Mouse (Mus musculus) heart, embryonic 14.5 days (tissue): ENCODE measurements around the gene Col24a1. TPM values are rescaled to one million over a fixed set of nuclear protein-coding genes. Genes with fewer than 3 reads are reported as not detected.

Experiments used
- ATAC-seq: fragments of 200-750 bp; cut with Nextera tagmentation; 2 replicates; pipeline ENCODE4 v1.8.0; 2017; ENCODE audit warnings: low read depth, moderate TSS enrichment; ENCODE audit not compliant: insufficient number of reproducible peaks, insufficient read depth, low FRiP score
- H3K27ac ChIP-seq, 2 experiments: fragments of 200-500 bp in 1 of 2; fragments of 300-500 bp in 1 of 2; sonication (generic) in 1 of 2; replicated peaks in 1 of 2; 2 replicates each; pipeline ENCODE4 v1.5.1; 2012 to 2014; ENCODE audit warnings: low read depth in 2 of 2, low read length in 2 of 2, control low read depth in 1 of 2, mild to moderate bottlenecking in 1 of 2, mixed read lengths in 1 of 2; ENCODE audit not compliant: control insufficient read depth in 1 of 2, insufficient read depth in 1 of 2
- H3K27me3 ChIP-seq: fragments of 300-500 bp; sonication (generic); 2 replicates; pipeline ENCODE4 v1.6.1; 2014; ENCODE audit warnings: mild to moderate bottlenecking, low read length, control low read depth; ENCODE audit not compliant: control insufficient read depth, insufficient read depth
- H3K36me3 ChIP-seq: fragments of 300-500 bp; sonication (generic); 2 replicates; pipeline ENCODE4 v1.6.1; 2014; ENCODE audit warnings: mild to moderate bottlenecking, control low read depth, low read length, mixed read lengths; ENCODE audit not compliant: control insufficient read depth, insufficient read depth
- H3K4me1 ChIP-seq, 2 experiments: fragments of 200-500 bp in 1 of 2; fragments of 300-500 bp in 1 of 2; sonication (generic) in 1 of 2; 2 replicates each; pipeline ENCODE4 v1.6.1; 2012 to 2014; ENCODE audit warnings: low read length in 2 of 2, control low read depth in 1 of 2, mixed read lengths in 1 of 2; ENCODE audit not compliant: control insufficient read depth in 2 of 2, insufficient read depth in 2 of 2
- H3K4me2 ChIP-seq: fragments of 300-500 bp; sonication (generic); 2 replicates; pipeline ENCODE4 v1.6.1; 2014; ENCODE audit warnings: mild to moderate bottlenecking, low read length
- H3K4me3 ChIP-seq, 2 experiments: fragments of 200-500 bp in 1 of 2; fragments of 300-500 bp in 1 of 2; sonication (generic) in 1 of 2; 2 replicates each; pipeline ENCODE4 v1.5.1; 2012 to 2014; ENCODE audit warnings: low read length in 2 of 2, mild to moderate bottlenecking in 2 of 2, control low read depth in 1 of 2, low read depth in 1 of 2, moderate library complexity in 1 of 2; ENCODE audit not compliant: control insufficient read depth in 1 of 2, insufficient read depth in 1 of 2
- H3K9ac ChIP-seq: fragments of 300-500 bp; sonication (generic); 2 replicates; pipeline ENCODE4 v1.6.1; 2014; ENCODE audit warnings: mild to moderate bottlenecking, low read length
- H3K9me3 ChIP-seq: fragments of 300-500 bp; sonication (generic); 2 replicates; pipeline ENCODE4 v1.6.1; 2016; ENCODE audit warnings: low read length, control low read depth; ENCODE audit not compliant: control insufficient read depth
- WGBS: fragments of 180-500 bp; shearing (Covaris S2); extraction: QIAGEN DNeasy Blood & Tissue Kit; methylation state at CpG from one replicate; pipeline ENCODE4 v1.1.7; 2014; 5-methylcytosine and 5-hydroxymethylcytosine counted together
- polyA plus RNA-seq: library from polyadenylated mRNA; unstranded; fragments of >200 nt; fragmentation: Nextera tagmentation; extraction: Ambion mirVana; gene quantifications from 2 replicates; pipeline ENCODE4 v1.2.1, GENCODE M21; 2014

The Col24a1 gene
- polyA plus RNA-seq, 1 experiment from 2014 or later, result 0.57 TPM

DNA sequence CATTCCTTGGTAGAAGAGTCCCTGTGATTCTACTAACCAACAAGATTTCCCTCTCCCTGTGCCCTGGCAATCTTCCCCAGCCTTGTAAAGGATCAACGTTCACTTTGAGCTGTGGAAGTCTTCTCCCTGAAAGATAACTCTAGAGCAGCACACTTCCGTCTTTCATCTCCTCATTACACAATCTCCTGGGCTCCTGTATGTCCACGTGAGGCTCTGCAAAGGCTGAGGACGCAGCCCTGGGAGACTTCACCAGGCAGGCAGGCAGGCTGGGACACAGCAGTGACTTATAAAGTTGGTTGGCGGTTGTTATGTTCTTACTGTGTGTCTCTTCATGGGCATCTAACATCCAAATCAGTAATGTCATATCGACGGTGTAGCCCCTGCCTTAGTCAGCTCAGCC, 170.1 kb downstream of the Col24a1 start:
- Histone ChIP-seq H3K27me3 (peaks cover 76% of the 10 kb centered on the region), H3K9ac (no peak overlapping the region), H3K36me3 (no peaks in the 10 kb centered on the region), H3K4me1 (peaks cover 0 to 11% of the 10 kb centered on the region in 2 experiments; a peak in 2 of 4 replicates), H3K27ac (no peak overlapping the region), H3K4me3 (no peak overlapping the region), H3K9me3 (no peaks in the 10 kb centered on the region), H3K4me2 (0 out of 2 replicates have a peak overlapping the region, but pooled peaks have one; percentile 13)
- 26% methylated on average over 7 of the region's 7 CpGs for WGBS
- ATAC-seq, result no peak

DNA sequence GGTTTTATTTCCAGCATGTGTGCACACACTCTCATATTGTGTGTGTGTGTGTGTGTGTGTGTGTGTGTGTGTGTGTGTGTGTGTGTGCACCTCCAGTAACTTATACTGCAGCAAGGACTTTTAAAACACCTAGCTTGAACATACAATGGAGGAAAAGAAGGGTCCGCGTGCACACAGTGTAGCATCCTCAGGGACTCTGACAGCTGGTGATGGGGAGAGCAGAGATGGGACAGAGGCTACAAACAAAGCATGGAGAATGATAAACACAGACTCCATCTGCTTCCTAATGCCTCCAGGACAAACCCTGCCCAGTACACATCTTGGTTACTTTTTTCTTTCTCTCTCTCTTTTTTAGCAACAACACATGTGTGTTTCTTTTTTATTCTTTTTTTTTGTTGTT, 171.5 kb downstream of the Col24a1 start:
- no peak for ATAC-seq
- peaks cover 71% of the 10 kb centered on the region for H3K27me3 ChIP-seq
- H3K9ac ChIP-seq, result no peak overlapping the region
- no peak overlapping the region for H3K4me3 ChIP-seq
- no peak overlapping the region for H3K27ac ChIP-seq
- H3K4me1 ChIP-seq, result peaks cover 0 to 11% of the 10 kb centered on the region in 2 experiments; a peak in 2 of 4 replicates
- 87% methylated on average over 2 of the region's 2 CpGs for WGBS
- H3K36me3 ChIP-seq, result no peaks in the 10 kb centered on the region
- H3K4me2 ChIP-seq, result no peak overlapping the region
- no peaks in the 10 kb centered on the region for H3K9me3 ChIP-seq

DNA sequence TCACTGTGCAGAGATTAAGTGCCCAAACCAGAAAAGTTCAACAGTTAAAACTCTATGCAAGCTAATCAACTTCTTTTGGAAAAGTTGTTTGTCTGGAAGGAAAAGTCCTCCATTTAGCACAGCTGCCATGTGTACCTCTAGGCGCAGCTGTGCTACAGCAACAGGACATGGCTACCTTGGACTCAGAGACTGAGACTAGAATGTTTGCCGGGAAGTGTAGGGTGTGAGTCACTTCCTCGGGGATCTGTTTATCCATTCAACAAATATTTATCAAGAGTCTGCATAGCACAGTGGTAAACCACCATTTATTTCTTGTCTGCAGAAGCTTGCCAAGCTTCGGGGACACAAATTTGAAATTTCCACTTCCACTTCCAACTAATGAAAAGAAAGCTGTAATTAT, 178.8 kb downstream of the Col24a1 start:
- 61% methylated on average over 4 of the region's 4 CpGs for WGBS

DNA sequence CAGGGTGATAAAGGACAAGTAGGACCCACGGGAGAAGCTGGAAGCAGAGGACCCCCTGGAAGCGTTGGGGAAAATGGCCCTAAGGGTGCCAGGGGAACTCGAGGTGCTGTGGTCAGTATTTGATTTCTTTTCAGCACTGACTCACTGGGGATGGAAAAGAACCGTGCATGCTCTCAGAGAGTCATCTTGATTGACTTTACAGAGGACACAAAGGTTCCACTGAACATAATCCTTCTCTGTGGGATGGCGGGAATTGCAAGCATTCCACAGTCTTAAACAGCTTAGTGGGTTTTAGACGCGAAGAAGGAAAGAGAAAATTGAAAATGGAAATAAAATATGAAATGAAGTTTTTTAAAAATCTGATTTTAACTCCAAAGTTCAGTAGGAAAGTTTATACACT, 181.9 kb downstream of the Col24a1 start:
- H3K27ac ChIP-seq, result no peak overlapping the region
- WGBS, result 49% methylated on average over 7 of the region's 7 CpGs

More for the DNA sequence above, 178.8 kb downstream of the Col24a1 start:
- H3K36me3 ChIP-seq, result no peaks in the 10 kb centered on the region
- no peak overlapping the region for H3K27ac ChIP-seq
- no peak for ATAC-seq
- no peak overlapping the region for H3K4me3 ChIP-seq
- H3K27me3 ChIP-seq, result peaks cover 20% of the 10 kb centered on the region
- peaks cover 0 to 8% of the 10 kb centered on the region in 2 experiments; a peak in 2 of 4 replicates for H3K4me1 ChIP-seq
- H3K9ac ChIP-seq, result no peak overlapping the region
- H3K4me2 ChIP-seq, result no peak overlapping the region
- no peaks in the 10 kb centered on the region for H3K9me3 ChIP-seq

DNA sequence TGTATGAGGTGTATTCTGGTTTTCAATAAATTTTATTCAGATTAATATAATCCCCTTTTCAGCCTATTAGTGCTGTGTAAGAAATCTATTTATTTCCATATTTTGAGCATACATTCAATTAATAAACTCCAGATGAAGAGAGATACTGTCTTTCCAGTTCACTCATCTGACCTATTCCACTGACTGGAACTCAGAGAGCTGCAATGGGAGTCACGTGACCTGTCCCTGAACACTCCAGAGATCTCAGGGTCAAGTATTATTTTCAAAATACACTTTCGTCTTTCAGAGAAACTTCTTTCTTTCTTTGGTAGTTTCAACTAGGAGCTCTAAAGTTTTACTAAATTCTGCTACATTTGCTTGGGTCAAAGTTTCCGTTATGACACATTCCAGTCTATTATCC, 184.4 kb downstream of the Col24a1 start:
- no peak overlapping the region for H3K4me3 ChIP-seq
- no peaks in the 10 kb centered on the region for H3K36me3 ChIP-seq
- no peak overlapping the region for H3K27ac ChIP-seq
- H3K27me3 ChIP-seq, result no peaks in the 10 kb centered on the region
- H3K4me1 ChIP-seq, result peaks cover 0 to 8% of the 10 kb centered on the region in 2 experiments; a peak in 2 of 4 replicates
- WGBS, result 77% methylated on average over 3 of the region's 3 CpGs
- H3K4me2 ChIP-seq, result no peak overlapping the region
- ATAC-seq, result no peak
- H3K9me3 ChIP-seq, result no peaks in the 10 kb centered on the region
- no peak overlapping the region for H3K9ac ChIP-seq

More for the DNA sequence above, 181.9 kb downstream of the Col24a1 start:
- Histone ChIP-seq H3K9me3 (no peaks in the 10 kb centered on the region), H3K4me2 (no peak overlapping the region), H3K4me1 (peaks cover 0 to 8% of the 10 kb centered on the region in 2 experiments; a peak in 2 of 4 replicates), H3K9ac (no peak overlapping the region), H3K27me3 (no peaks in the 10 kb centered on the region), H3K4me3 (no peak overlapping the region), H3K36me3 (no peaks in the 10 kb centered on the region)
- no peak for ATAC-seq

DNA sequence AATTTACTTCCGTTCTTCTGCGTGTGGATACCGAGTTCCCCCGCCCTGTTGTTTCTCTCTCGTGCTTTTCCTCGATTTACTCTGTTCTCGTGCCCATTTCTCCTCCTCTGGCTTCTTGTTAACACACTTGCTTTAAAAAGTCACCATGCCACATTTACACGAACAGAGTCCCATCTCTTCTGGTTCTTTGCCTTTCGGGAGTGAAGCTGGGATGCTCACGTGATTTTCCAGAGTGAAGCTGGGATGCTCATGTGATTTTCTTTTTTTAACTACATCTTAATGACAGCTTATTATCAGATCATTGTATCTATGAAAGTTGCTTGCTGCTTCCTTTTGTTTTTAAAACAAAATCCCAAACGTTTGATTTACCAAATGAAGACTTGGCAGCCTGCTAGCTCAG, 184.8 kb downstream of the Col24a1 start:
- Histone ChIP-seq H3K9ac (no peak overlapping the region), H3K4me3 (no peak overlapping the region)
- 71% methylated on average over 11 of the region's 11 CpGs for WGBS

DNA sequence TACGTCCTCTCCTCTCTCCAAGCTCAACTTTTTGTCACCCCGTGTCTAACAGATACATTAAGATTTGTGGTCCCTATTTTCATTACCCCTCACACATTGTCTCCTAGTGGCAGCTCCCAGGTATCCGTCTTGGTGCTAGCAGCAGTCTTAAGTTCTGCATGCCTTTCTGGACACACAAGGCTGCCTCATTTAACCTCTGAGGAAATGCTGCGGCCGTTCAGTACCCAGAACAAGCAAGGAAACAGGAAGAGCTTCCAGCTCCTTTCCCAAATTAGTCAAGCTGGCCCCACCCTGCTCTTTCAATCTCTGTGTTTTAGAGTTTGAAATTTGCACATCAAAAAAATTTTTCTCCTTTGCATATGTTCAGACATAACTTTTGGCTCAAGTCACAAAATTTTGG, 186.2 kb downstream of the Col24a1 start:
- 50% methylated on average over 5 of the region's 5 CpGs for WGBS
- no peak for ATAC-seq

More for the DNA sequence above, 184.8 kb downstream of the Col24a1 start:
- no peaks in the 10 kb centered on the region for H3K36me3 ChIP-seq
- no peak overlapping the region for H3K4me2 ChIP-seq
- peaks cover 0 to 8% of the 10 kb centered on the region in 2 experiments; a peak in 2 of 4 replicates for H3K4me1 ChIP-seq
- no peaks in the 10 kb centered on the region for H3K27me3 ChIP-seq
- H3K27ac ChIP-seq, result no peak overlapping the region
- no peak for ATAC-seq
- no peaks in the 10 kb centered on the region for H3K9me3 ChIP-seq

DNA sequence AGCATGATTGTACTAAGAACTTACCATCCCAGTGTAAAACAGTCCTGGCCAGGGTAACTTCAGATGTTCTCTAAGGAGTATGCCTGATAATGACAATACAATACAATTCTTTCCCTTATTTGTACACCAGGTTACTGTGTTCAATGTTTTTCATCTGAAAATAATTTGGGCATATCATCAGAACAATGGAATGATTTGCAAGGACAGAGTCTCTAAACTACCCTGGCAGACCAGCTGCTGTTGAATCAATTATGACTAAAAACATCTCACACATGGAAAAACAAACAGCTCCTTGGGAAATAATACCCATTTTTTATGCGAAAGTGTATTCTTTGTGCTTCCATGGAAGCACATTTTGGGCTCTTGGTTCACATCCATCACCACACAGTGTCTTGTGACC, 198.0 kb downstream of the Col24a1 start:
- H3K9ac ChIP-seq, result no peak overlapping the region

More for the DNA sequence above, 186.2 kb downstream of the Col24a1 start:
- Histone ChIP-seq H3K9ac (no peak overlapping the region), H3K4me2 (no peak overlapping the region), H3K27ac (no peak overlapping the region), H3K9me3 (no peaks in the 10 kb centered on the region), H3K4me3 (no peak overlapping the region), H3K27me3 (no peaks in the 10 kb centered on the region), H3K36me3 (no peaks in the 10 kb centered on the region), H3K4me1 (peaks cover 0 to 8% of the 10 kb centered on the region in 2 experiments; a peak in 2 of 4 replicates)

More for the DNA sequence above, 198.0 kb downstream of the Col24a1 start:
- Histone ChIP-seq H3K27ac (no peak overlapping the region), H3K27me3 (no peaks in the 10 kb centered on the region), H3K9me3 (no peaks in the 10 kb centered on the region), H3K36me3 (no peaks in the 10 kb centered on the region), H3K4me1 (no peaks in the 10 kb centered on the region), H3K4me3 (no peak overlapping the region), H3K4me2 (no peak overlapping the region)
- WGBS, result 82% methylated on average over 1 of the region's 1 CpGs
- no peak for ATAC-seq
